Mouse (Mus musculus): ENCODE measurements around the gene Tspo2.
"Not testable (repeated sequence)": the region's sequence is repeated elsewhere in the genome, so short reads cannot be mapped to it uniquely, and the experiment has no call there.

Gene Tspo2

DNA sequence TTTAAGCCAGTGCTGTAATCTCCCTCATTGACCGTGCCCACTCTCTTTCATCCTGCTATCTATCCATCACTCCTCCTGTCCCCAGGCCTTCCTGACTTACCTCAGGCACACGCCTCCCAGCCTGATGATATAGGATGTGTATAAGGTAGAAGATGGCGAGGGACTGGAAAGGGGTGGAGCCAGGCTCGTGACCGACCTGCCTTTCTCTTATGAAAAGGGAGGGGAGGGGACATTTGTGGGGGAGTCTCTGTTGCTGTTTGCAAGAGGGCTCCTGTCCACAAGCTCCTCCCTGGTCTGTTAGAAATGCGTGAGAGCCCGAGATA is at the start of gene Tspo2:
Tspo2 (minus strand) TSS at position 170 of the 323 bp plus-strand sequence.
- no peak for DNase-seq (ENCODE audit: low spot score)

GRCm38 (mm10) chr17:48500846-48501445 is 49.6 kb upstream of the Tspo2 start:
- no peak for DNase-seq (ENCODE audit: low spot score)

GRCm38 (mm10) chr17:48497986-48498385 is 46.7 kb upstream of the Tspo2 start:
- DNase-seq (ENCODE audit: low spot score): no peak

- DNase-seq (ENCODE audit: low spot score): no peak
Observed at GRCm38 (mm10) chr17:48493986-48494385, 42.7 kb upstream of the Tspo2 start.

GRCm38 (mm10) chr17:48493582-48493981 is 42.3 kb upstream of the Tspo2 start:
- no peak for DNase-seq (ENCODE audit: low spot score)

GRCm38 (mm10) chr17:48492621-48493020 is 41.3 kb upstream of the Tspo2 start:
- DNase-seq (ENCODE audit: low spot score): no peak

DNA sequence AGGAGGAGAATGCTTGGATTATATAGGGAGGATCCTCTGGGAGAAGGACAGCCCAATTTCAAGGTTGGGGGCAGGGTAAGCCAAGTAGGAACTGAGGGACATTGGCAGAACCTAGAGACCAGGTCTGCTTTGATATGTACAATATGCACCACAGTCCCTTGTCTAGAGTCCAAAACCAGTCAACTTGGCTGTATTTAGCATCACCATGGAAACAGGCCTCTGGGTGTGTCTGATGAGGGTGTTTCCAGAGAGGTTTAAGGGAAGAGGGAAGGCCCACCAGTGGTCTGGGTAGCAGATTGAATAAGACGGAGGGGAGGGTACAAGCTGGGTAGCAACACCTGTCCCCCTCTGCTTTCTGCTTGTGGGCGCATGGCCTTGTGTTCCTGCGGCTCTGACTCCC is 38.1 kb upstream of the Tspo2 start:
- DNase-seq (ENCODE audit: low spot score): no peak

DNA sequence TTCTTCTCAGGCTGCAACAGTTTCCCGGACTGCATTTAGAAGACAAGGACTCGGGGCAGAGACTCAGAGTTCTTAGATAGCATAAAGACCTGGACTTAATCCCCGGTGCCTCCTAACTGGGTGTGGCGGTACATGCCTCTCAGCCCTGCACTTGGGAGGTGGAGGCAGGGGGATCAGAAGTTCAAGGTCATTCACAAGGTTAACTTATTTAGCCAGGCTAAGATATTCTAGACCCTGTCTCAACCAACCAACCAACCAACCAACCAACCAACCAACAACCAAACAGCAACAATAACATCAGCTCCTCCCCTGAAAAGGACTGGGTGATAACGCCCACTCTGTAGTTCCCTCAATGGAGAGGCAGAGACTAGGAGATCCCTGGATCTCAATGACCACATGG is 32.9 kb upstream of the Tspo2 start:
- DNase-seq (ENCODE audit: low spot score): no peak

GRCm38 (mm10) chr17:48483764-48484163 is 32.4 kb upstream of the Tspo2 start:
- no peak for DNase-seq (ENCODE audit: low spot score)

- DNase-seq (ENCODE audit: low spot score): no peak
Observed at GRCm38 (mm10) chr17:48479952-48480351, 28.6 kb upstream of the Tspo2 start.

DNA sequence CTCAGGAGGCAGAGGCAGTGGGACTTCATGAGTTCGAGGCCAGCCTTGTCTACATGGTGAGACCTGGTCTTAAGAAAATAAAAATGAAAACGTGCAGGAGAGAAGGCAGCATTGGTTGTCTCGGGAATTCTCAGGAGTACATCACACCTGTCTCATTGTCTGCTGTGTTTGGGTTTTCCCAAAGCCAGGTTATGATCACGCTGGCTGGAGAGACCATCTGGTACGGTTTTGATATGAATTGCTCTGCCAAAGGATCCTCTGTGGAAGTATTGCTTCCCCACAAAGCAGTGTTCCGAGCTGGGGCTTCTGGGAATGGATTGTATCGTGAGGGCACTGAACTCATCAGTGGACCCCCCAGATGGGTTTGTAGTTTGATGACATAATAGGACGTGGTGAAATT is 24.1 kb upstream of the Tspo2 start:
- DNase-seq (ENCODE audit: low spot score): no peak

DNA sequence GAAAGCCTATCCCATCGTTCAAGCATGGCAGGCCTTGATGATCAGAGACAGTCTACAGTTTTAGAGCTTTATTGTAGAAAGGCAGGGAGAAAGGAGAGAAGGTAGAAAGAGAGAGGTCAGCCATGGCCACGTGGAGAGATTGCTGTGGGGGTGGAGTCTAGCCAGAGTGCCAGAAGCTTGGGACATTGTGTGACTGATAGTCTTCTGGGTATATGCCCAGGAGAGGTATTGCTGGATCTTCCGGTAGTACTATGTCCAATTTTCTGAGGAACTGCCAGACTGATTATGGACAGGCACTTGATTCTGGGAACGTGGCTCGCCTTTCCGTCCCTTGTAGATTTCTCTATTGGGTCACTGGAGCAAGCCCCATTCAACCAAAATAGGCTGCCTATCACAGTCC is 23.0 kb upstream of the Tspo2 start:
- not testable (repeated sequence) for DNase-seq (ENCODE audit: low spot score)

DNA sequence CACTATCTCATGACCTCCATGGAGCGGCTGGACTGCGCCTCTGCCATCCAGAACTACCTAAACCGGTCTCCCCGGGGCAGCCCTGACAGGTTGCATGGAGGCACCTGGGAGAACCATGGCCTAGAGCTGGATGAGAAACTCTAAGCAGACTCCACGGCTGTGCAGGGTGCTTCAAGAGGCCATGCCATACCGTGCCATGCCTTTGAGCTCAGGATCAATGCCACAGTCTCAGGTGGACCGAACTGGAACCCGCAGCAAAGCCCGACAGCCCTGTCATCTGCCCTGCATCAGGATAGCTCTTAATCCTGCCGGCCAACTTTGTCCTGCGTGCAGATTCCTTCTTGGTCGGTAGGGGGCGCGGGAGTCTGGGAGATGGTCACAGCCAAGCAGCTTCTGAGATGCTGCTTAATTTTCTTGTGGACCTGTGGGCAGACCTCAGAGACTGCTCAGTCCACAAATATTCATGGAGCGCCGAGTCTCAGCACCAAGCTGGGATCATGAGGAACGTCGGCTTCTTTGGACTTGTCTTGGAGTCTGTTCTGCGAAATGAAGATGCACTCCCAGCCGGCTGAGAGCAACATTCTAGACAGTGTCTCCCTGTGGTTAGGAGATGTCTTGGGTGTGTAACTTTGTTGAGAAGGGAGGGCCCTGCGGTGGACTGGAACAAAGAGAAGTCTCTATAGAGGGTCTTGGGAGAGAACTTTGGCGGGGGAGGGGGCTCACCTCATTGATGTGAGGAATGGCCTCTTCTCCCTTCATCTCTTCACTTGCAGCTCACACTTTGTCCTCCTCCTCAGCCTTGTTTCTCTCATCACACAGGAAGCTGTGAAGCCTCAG is 16.3 kb upstream of the Tspo2 start:
- peak; percentile 63 for DNase-seq (ENCODE audit: low spot score)

DNA sequence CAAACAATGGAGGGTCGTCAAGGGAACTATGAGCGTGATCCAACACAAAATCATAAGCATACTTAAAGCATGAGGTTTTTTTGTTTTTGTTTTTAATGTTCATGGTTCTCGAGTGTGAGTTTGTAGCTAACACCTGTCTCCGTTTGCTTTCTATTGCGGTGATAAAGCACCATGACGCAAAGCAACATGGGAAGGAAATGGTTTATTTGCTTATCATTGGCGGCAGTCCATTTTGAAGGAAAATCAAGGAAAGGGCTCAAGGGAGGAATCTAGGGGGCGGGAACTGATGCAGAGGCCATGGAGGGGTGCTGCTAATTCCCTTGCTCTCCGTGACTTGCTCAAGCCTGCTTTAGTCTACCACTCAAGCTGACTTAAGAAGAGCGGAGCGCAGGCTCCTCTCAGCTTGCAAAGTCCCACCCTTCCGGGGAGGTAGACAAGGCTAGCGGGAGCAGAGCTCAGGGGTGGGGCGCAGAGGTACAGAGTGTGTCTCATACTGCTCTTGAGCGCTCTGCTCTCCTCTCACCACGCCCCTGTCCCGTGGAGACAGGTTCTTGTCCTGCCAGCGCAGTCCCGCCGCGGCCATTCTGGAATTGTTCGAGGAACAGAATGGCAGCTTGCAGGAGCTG is 15.6 kb upstream of the Tspo2 start:
- no peak for DNase-seq (ENCODE audit: low spot score)

- no peak for DNase-seq (ENCODE audit: low spot score)
Observed at GRCm38 (mm10) chr17:48463391-48463790, 12.1 kb upstream of the Tspo2 start.

DNA sequence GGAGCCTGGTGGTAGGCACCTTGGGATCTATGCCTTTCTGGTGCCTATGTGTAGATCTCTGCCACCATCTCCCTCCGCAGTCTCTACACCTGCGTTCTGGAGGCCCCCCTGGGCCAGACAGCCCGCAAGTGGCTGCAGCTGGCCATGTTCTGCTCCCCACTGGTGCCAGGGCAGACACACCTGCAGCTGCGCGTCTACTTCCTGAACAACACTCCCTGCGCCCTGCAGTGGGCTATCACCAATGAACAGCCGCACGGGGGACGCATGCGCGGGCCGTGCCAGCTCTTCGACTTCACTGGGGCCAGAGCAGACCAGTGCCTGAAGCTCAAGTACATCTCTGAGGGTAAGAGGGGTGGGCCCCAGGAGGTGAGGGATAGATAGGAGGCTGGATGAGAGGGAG is 10.8 kb upstream of the Tspo2 start:
- DNase-seq (ENCODE audit: low spot score): no peak

- DNase-seq (ENCODE audit: low spot score): no peak
Observed at GRCm38 (mm10) chr17:48457971-48458653, 6.8 kb upstream of the Tspo2 start.

GRCm38 (mm10) chr17:48455955-48456354 is 4.6 kb upstream of the Tspo2 start:
- DNase-seq (ENCODE audit: low spot score): no peak

DNA sequence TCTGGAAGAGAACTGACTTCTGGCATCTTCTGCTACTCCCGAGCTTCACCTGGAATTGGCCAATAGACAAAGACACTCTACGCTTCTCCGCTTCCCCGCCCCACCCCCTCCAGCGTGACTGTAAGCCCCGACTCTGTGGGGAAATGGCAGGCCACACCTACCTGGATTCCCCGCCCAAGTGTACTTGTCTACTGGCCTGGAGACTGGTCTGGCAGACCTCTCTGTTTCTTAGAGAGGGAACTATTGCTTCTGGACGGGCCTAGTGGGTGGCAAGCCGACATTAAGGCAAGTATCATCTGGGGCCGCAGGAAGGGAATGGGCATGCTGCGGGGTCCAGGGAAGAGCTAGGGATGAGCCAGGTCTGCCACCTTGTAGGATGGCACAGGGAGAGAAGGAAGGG is 3.4 kb upstream of the Tspo2 start, which contains the start of gene Unc5cl:
Unc5cl (plus strand) TSS at position 214 of the 400 bp plus-strand sequence.
- DNase-seq (ENCODE audit: low spot score): no peak

DNA sequence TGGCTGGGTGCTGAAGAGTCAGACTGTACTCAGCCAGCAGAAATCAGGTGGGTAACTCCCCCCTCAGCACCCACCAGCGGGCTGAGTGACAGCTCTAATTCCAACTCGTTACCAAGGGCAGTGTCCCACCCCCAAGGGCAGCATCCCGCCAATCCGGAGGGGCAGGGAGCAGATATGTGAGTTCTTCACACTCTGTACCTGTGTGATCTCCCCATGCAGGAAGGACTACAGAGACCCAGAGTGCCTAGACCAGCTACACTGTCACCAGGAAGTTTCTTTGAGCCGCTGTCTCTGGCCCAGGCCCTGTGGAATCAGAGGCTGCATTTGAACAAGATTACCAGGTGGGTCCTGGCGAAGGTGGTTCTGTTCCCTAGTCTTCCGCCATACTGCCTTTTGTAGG is 2.9 kb upstream of the Tspo2 start:
- DNase-seq (ENCODE audit: low spot score): no peak

DNA sequence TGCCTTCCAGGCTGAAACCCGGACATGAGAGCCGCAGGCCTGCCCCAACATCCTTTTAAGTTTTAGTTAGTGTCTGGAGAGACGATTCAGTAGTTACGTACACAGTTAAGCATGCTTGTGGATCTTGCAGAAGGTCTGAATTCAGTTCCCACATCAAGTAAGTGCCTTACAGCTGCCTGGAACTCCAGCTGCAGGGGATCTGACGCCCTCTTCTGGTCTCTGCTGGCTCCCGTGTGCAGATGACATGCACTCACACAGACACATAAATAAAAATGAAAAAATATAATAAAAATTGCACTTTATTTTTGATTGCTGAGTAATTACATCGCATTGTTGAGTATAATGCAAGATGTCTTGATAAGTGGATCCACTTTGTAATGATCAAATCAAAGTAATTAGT is 2.2 kb upstream of the Tspo2 start:
- DNase-seq (ENCODE audit: low spot score): no peak

DNA sequence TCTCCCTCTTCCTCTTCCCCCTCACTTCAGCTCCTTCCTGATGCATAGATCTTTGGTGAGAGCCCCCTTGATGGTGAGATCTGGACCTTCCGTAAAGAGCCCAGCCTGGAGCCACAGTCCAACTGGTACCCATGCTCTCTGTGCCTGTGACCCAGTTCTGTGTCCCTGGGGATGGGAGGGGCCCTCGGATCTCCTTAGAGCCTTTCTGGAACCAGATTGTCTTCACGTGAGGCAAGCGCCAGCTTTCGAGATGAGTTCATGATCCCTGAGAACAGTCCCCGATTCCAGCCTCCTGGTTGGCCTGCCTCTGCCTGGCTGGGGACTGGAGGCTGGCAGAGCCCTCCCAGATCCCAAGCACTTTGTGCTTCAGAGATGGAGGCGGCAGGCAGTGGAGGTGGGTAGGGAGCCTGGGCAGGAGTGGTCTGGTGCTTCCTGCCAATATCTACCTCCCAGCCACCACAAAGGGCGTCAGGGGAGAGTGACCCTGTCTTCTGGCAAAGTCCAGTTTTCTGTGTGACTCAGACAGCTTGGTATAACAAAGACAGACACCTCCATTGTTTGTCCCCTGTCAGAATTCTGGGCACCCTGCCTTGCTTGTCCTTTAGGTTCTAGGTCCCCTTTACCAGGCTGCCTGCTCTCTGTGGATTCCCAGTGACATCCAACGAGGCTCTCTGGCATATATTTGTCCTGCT is 577 bp upstream of the Tspo2 start:
- DNase-seq (ENCODE audit: low spot score): no peak

Measured in urinary bladder, postnatal 10 days (tissue).